Mouse (Mus musculus) hindbrain, embryonic 16.5 days (tissue): ENCODE results near the gene Fank1. TPM values are rescaled to one million over a fixed set of nuclear protein-coding genes. Genes with fewer than 3 reads are reported as not detected.

Experiments used
- ATAC-seq: fragments of 200-750 bp; cut with Nextera tagmentation; 2 replicates; pipeline ENCODE4 v1.8.0; 2017; ENCODE audit warnings: moderate TSS enrichment, moderate library complexity
- H3K27ac ChIP-seq: fragments of 300-500 bp; sonication (generic); 2 replicates; pipeline ENCODE4 v1.5.1; 2014; ENCODE audit warnings: low read depth, mild to moderate bottlenecking, control low read depth, low read length, moderate library complexity
- H3K27me3 ChIP-seq: fragments of 300-500 bp; sonication (generic); replicated peaks from 2 replicates; pipeline ENCODE4 v1.6.1; 2014; ENCODE audit warnings: low read length; ENCODE audit not compliant: control insufficient read depth, insufficient read depth
- H3K36me3 ChIP-seq: fragments of 300-500 bp; sonication (generic); 2 replicates; pipeline ENCODE4 v1.6.1; 2014; ENCODE audit warnings: mild to moderate bottlenecking, low read length, moderate library complexity, mixed read lengths; ENCODE audit not compliant: control insufficient read depth, insufficient read depth
- H3K4me1 ChIP-seq: fragments of 300-500 bp; sonication (generic); 2 replicates; pipeline ENCODE4 v1.6.1; 2014; ENCODE audit warnings: low read depth, low read length; ENCODE audit not compliant: control insufficient read depth, insufficient read depth
- H3K4me2 ChIP-seq: fragments of 300-500 bp; sonication (generic); 2 replicates; pipeline ENCODE4 v1.6.1; 2014; ENCODE audit warnings: mild to moderate bottlenecking, low read length, control low read depth, moderate library complexity
- H3K4me3 ChIP-seq: fragments of 300-500 bp; sonication (generic); 2 replicates; pipeline ENCODE4 v1.5.1; 2014; ENCODE audit warnings: mild to moderate bottlenecking, low read length, control low read depth, moderate library complexity
- H3K9ac ChIP-seq: fragments of 300-500 bp; sonication (generic); 2 replicates; pipeline ENCODE4 v1.6.1; 2014; ENCODE audit warnings: low read depth, mild to moderate bottlenecking, control low read depth, low read length, moderate library complexity
- H3K9me3 ChIP-seq: fragments of 300-500 bp; sonication (generic); 2 replicates; pipeline ENCODE4 v1.6.1; 2014; ENCODE audit warnings: mild to moderate bottlenecking, low read length, moderate library complexity; ENCODE audit not compliant: control insufficient read depth
- WGBS: fragments of 180-500 bp; shearing (Covaris S2); extraction: QIAGEN DNeasy Blood & Tissue Kit; methylation state at CpG from one replicate; pipeline ENCODE4 v1.1.7; 2014; 5-methylcytosine and 5-hydroxymethylcytosine counted together
- polyA plus RNA-seq: library from polyadenylated mRNA; unstranded; fragments of >200 nt; fragmentation: Nextera tagmentation; extraction: Ambion mirVana; gene quantifications from 2 replicates; pipeline ENCODE4 v1.2.1, GENCODE M21; 2015

The Fank1 gene
- polyA plus RNA-seq, 1 experiment from 2014 or later, result 4.6 TPM

- 93% methylated on average over 4 of the region's 4 CpGs for WGBS
- Histone ChIP-seq H3K9me3 (no peaks in the 10 kb centered on the region), H3K4me2 (no peak overlapping the region), H3K4me3 (no peak overlapping the region), H3K4me1 (no peaks in the 10 kb centered on the region), H3K27me3 (no peaks in the 10 kb centered on the region), H3K27ac (no peak overlapping the region), H3K9ac (no peak overlapping the region), H3K36me3 (no peaks in the 10 kb centered on the region)
- ATAC-seq, result no peak
Measured at GRCm38 (mm10) chr7:133889986-133890385, 113.3 kb downstream of the Fank1 start.

- Histone ChIP-seq H3K4me1 (no peaks in the 10 kb centered on the region), H3K9me3 (no peaks in the 10 kb centered on the region), H3K4me3 (no peak overlapping the region), H3K27ac (no peak overlapping the region), H3K4me2 (no peak overlapping the region), H3K36me3 (no peaks in the 10 kb centered on the region), H3K9ac (no peak overlapping the region), H3K27me3 (no peaks in the 10 kb centered on the region)
- WGBS, result 92% methylated on average over 9 of the region's 9 CpGs
- ATAC-seq, result no peak
Measured at GRCm38 (mm10) chr7:133891298-133891697, 114.6 kb downstream of the Fank1 start.

DNA sequence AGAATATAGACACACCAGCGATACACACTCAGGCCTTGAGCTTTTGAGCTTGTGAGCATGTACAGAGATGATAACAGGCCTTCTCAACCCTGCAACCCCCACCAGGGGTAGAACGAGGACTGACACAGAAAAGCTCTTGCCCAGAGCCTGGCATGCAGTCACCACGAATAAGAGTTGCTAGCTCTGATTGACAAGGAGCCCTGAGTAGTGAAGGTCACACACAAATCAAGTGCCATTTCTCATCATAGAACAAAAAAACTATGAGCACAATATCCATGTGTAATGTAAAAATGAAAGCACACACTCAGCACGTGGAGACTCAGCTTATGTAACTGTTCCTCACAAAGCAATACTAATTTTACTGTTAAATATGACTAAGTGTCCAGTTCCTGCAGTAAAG is 115.1 kb downstream of the Fank1 start:
- no peak for ATAC-seq
- no peaks in the 10 kb centered on the region for H3K36me3 ChIP-seq
- WGBS, result 75% methylated on average over 4 of the region's 4 CpGs

GRCm38 (mm10) chr7:133899391-133899790 is 122.7 kb downstream of the Fank1 start:
- Histone ChIP-seq H3K4me3 (no peak overlapping the region), H3K4me1 (no peaks in the 10 kb centered on the region), H3K4me2 (no peak overlapping the region), H3K36me3 (no peaks in the 10 kb centered on the region), H3K9ac (no peak overlapping the region), H3K27me3 (no peaks in the 10 kb centered on the region), H3K27ac (no peak overlapping the region), H3K9me3 (no peaks in the 10 kb centered on the region)
- no peak for ATAC-seq
- 85% methylated on average over 4 of the region's 4 CpGs for WGBS

More for the DNA sequence above, 115.1 kb downstream of the Fank1 start:
- Histone ChIP-seq H3K9me3 (no peaks in the 10 kb centered on the region), H3K4me2 (no peak overlapping the region), H3K4me1 (no peaks in the 10 kb centered on the region), H3K4me3 (no peak overlapping the region), H3K9ac (no peak overlapping the region), H3K27ac (no peak overlapping the region), H3K27me3 (no peaks in the 10 kb centered on the region)

DNA sequence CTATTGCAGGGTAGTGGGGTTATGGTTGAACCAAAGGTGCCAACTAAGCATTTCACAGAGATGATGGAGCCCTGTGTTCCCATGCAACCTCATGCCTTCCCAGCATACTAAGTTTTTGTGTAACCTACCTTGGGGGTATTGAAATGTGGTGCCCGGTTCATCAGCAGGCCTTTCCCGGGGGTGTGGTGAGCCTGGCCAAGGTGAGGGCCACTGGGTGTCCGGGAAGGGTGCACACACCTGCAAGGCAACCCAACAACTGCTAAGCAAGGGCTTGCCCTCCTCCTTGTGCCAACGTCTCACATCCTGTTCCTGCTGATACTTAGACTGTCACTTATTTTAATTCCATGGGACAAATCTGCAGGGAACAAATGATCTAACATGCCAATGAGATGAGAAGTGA is 132.3 kb downstream of the Fank1 start:
- no peak overlapping the region for H3K4me2 ChIP-seq
- H3K9me3 ChIP-seq, result peaks cover 6% of the 10 kb centered on the region; the same call in 1 of the 2 replicates
- H3K9ac ChIP-seq, result no peak overlapping the region
- no peaks in the 10 kb centered on the region for H3K36me3 ChIP-seq
- no peak overlapping the region for H3K27ac ChIP-seq
- WGBS, result 85% methylated on average over 4 of the region's 4 CpGs
- no peak for ATAC-seq
- no peak overlapping the region for H3K4me3 ChIP-seq
- no peaks in the 10 kb centered on the region for H3K27me3 ChIP-seq
- no peaks in the 10 kb centered on the region for H3K4me1 ChIP-seq

DNA sequence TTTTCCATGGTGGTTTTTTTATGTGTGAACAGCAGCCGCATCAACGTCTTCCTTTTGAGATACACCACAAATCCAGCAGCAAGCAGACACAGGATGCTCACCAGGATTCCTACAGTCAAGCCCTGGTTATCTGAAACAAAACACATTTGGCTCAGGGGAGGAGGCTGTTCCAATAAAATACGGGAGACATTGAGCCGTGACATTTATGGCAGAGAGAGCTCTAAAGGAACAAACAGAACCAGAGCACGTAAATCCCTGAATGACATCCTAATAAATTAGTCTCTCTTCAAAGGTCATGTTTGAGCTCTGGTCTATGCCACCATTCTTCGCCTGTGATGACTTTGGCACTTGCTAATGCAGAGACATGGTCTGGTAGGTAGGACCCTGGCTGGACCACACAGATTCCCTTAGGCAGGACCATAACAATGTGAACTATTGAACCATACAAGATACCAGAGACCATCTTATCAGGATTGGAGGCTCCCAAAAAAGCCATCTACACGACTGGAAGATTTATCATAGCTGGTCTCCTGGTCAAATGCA is 133.2 kb downstream of the Fank1 start:
- no peak overlapping the region for H3K27ac ChIP-seq
- no peak overlapping the region for H3K9ac ChIP-seq
- peaks cover 6% of the 10 kb centered on the region for H3K9me3 ChIP-seq
- H3K4me1 ChIP-seq, result no peaks in the 10 kb centered on the region
- WGBS, result 75% methylated on average over 7 of the region's 7 CpGs
- no peak overlapping the region for H3K4me3 ChIP-seq
- ATAC-seq, result no peak
- no peaks in the 10 kb centered on the region for H3K27me3 ChIP-seq
- H3K4me2 ChIP-seq, result no peak overlapping the region
- no peaks in the 10 kb centered on the region; the same call in 1 of the 2 replicates for H3K36me3 ChIP-seq

DNA sequence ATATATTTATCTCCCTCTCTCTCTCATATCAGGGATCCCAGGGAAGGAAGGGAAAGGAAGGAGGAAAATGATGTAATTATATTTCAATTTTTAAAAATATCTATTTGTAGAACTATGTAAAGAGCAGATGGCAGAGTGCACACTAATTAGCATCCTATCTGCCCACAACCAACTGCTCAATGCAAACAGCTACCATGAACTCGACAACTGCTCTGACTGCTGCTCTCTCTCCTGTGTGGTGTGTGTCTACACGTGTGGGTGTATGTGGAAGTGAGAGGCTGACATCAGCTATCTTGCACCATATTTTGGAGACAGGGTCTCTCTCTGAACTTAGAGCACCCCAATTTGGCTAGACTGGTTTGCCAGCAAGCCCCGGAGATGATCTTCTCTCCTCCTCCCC is 135.2 kb downstream of the Fank1 start:
- Histone ChIP-seq H3K27me3 (no peaks in the 10 kb centered on the region), H3K36me3 (no peaks in the 10 kb centered on the region; the same call in 1 of the 2 replicates), H3K4me1 (no peaks in the 10 kb centered on the region), H3K27ac (no peak overlapping the region), H3K4me3 (no peak overlapping the region), H3K9me3 (no peaks in the 10 kb centered on the region; the same call in 1 of the 2 replicates), H3K4me2 (no peak overlapping the region), H3K9ac (no peak overlapping the region)
- no peak for ATAC-seq
- 76% methylated on average over 3 of the region's 3 CpGs for WGBS

DNA sequence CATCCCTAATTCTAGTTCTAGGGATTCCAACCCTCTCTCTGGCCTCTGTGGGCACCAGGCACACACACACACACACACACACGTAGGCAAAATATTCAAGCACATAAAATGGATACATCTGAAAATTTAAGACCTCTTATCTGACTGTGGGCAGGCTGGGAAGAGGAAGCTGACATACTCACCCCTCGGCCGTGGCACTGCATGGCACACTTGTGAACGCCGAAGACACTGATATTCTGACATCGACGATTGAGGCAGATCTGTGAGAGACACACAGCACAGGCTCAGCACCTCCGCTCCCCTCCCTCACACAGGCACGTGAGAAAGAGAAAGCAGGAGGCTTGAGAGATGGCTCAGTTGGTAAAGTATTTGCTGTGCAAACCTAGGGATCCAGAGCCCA is 139.6 kb downstream of the Fank1 start:
- H3K4me1 ChIP-seq, result no peaks in the 10 kb centered on the region; the same call in 1 of the 2 replicates
- no peaks in the 10 kb centered on the region; the same call in 1 of the 2 replicates for H3K9me3 ChIP-seq
- no peaks in the 10 kb centered on the region; the same call in 1 of the 2 replicates for H3K36me3 ChIP-seq
- no peak for ATAC-seq
- H3K4me3 ChIP-seq, result no peak overlapping the region
- no peak overlapping the region for H3K9ac ChIP-seq
- H3K27ac ChIP-seq, result no peak overlapping the region
- H3K4me2 ChIP-seq, result no peak overlapping the region
- H3K27me3 ChIP-seq, result no peaks in the 10 kb centered on the region
- WGBS, result 90% methylated on average over 9 of the region's 9 CpGs

DNA sequence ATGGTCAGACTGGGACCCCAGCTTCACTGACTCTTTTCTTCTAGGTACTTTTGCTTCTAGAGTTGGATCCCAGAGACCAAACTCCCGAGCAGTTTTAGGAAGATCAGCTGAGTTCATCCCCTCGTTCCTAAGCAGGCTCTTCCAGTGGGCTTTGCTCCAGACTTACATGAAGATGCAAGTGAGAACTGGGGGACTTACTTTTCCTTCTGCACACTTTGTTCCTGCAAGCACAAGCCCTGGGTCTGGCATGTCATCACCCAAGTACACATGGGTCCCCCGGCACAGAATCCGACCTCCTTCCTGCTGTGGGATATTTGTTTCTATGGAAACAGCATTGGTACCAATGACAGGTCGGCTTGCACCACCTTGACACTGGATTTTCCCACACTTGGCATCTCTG is 142.6 kb downstream of the Fank1 start:
- WGBS, result 47% methylated on average over 5 of the region's 5 CpGs
- Histone ChIP-seq H3K27ac (no peak overlapping the region), H3K4me2 (no peak overlapping the region), H3K36me3 (no peaks in the 10 kb centered on the region; the same call in 1 of the 2 replicates), H3K4me3 (no peak overlapping the region), H3K9ac (no peak overlapping the region), H3K27me3 (no peaks in the 10 kb centered on the region), H3K9me3 (no peaks in the 10 kb centered on the region; the same call in 1 of the 2 replicates), H3K4me1 (no peaks in the 10 kb centered on the region; the same call in 1 of the 2 replicates)
- ATAC-seq, result no peak
